Mouse (Mus musculus) layer of hippocampus, adult 11-12 months (tissue): ENCODE measurements around the gene Ccnh.
"Not testable (repeated sequence)": the region's sequence is repeated elsewhere in the genome, so short reads cannot be mapped to it uniquely, and the experiment has no call there.

Experiments used
- DNase-seq: peaks from one replicate; pipeline ENCODE4 v3.0.0; 2022; ENCODE audit warnings: low spot score

Ccnh gene

DNA sequence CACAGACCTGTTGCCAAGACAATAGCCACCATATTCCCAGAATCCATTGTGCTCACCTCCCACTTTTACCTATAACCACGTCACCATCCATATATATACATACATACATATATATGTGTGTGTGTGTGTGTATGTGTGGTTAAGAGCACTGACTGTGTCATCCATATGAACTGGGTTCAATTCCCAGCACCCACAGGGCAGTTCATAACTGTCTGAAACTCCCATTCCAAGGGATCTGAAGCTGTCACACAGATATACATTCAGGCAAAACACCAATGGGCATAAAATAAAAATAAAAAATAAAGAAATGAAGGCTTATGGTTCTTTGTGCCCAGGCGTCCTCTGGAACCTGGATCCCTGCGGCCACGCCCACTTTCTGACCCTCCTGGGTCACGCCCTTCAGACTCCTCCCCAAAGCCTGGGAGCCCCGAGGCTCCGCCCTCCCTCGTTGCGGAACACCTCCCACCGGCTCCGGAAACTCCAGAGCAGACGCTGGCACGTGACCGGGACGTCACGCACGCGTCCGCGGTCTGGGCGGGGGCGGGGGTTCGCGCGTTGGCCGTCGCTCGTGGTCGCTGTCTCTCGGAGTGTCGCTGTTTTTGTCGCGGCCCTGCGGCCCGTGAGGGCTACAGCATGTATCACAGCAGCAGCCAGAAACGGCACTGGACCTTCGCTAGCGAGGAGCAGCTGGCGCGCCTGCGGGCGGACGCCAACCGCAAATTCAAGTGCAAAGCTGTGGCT, at the start of gene Ccnh:
Ccnh (plus strand) TSS at position 506 of the 741 bp plus-strand sequence.
- DNase-seq, result peak; percentile 93

- DNase-seq, result not testable (repeated sequence)
Observed at GRCm38 (mm10) chr13:85143361-85143760, 45.8 kb upstream of the Ccnh start.

DNA sequence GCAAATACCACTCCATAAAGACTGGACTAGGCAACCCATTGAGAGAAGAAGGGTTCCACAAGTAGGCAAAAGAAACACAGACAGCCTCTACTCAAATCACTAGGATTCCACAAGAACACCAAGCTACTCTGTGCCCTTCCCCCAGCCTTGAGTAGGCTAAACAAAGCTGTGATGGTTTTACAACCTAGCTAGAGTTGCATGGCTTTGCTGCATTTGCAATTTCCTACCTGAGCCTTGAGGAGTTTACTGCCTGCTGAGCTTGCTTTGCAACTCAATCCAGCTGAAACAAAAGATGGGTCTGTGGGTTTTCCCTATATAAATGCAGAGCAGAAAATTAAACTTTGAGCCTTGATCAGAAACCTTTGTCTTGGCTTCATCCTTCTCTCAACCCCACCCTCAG, 42.7 kb upstream of the Ccnh start:
- DNase-seq, result no peak

GRCm38 (mm10) chr13:85154746-85155145, 34.5 kb upstream of the Ccnh start:
- DNase-seq, result no peak

DNA sequence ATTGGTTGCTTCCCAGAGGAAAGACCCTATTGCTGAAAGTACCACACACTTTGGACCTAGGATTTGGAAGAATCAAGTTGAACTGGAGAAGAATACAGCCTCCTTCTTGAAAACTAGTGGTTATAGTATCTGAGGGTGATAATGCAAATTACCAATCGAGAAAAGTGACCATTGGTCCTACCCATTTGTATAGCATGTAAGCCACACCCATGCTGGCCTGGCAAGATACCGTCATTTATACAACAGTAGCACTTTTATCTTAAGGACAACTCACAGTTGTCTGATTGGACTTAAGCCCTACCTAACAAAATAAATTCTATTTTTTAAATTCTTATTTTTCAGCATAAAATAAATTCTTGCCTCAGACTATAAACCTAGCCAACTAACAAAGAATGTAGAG, 29.2 kb upstream of the Ccnh start:
- DNase-seq, result no peak

DNA sequence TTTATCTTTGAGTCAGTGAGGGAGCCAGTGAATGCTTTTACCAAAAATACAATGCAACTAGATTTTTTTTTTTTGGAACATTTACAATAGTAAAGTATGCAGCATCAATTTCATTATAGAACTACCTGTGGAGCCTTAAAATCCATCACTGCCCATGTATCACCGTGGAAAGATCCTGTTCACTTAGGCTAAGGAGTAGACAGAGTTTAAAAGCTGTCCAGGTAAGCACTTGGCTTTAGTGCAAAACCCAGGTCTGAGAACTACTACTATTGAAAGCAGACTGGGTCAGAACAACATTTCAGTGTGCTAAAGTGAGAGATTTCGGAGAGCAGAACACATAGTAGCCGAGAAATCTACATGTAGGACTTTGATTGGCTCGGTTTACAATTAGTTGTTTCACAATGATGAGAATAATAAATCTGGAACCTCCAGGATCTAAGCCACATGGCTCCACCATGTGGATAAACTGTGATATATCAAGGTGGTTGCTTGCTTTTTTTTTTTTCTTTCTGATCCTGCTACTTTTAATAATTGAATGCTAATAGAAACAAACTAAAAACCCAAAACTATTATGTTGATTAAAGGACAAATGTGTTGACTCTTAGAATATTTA, 24.6 kb upstream of the Ccnh start:
- DNase-seq, result peak; percentile 25

- DNase-seq, result no peak
Observed at GRCm38 (mm10) chr13:85189644-85190121, 475 bp downstream of the Ccnh start.

DNA sequence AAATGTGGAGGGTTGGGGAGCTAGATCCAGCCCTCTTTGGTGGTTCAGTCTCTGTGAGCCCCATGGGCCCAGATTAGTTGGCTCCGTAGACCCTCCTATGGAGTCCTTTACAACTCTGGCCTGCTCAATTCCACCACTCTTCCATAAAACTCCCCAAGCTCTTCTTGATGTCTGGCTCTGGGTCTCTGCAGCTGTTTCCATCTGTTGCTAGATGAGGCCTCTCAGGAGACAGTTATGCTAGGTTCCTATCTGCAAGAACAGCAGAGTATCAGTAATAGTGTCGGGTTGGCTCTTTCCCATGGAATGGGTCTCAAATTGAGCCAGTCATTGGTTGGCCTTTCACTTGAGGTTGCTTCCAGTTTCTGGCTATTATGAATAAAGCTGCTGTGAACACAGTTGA, 2.0 kb downstream of the Ccnh start:
- no peak for DNase-seq

DNA sequence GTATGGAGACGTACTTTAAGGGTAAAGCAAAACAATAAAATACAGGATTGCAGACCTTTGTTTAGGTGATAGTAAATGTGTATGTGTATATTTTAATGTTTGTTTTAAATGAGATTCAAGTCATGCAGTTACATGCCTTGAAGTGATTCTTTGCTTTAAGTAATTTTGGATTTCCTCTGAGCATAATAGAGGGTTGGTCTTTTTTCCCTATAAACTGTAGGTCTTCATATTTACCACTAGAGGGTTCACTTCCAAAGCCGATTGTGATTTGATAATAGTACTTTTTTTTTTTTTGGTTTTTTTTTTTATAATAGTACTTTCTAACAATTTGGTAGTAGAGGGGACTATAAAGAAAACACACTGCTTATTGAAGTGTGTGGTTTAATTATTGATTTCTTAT, 18.3 kb downstream of the Ccnh start:
- no peak for DNase-seq

DNA sequence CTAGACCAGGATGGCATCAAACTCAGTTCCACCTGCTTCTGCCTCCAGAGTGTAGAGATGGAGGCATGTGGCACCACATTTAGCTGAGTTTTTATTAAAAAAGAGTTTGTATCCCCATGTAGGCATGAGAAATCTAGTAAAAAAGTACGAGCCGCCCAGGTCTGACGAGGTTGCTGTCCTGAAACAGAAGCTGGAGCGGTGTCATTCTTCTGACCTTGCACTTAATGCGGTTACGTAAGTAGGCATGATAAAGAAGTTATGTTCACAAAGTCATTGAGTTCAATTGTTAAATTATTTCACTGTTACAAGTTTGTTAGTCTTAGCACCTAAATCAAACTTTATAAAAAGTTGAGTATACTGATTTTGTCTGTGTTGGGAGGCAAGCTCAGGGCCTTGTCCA, 19.4 kb downstream of the Ccnh start:
- no peak for DNase-seq

- no peak for DNase-seq
Observed at GRCm38 (mm10) chr13:85210353-85210752, 21.1 kb downstream of the Ccnh start.

- DNase-seq, result no peak
Observed at GRCm38 (mm10) chr13:85218656-85219055, 29.4 kb downstream of the Ccnh start.

DNA sequence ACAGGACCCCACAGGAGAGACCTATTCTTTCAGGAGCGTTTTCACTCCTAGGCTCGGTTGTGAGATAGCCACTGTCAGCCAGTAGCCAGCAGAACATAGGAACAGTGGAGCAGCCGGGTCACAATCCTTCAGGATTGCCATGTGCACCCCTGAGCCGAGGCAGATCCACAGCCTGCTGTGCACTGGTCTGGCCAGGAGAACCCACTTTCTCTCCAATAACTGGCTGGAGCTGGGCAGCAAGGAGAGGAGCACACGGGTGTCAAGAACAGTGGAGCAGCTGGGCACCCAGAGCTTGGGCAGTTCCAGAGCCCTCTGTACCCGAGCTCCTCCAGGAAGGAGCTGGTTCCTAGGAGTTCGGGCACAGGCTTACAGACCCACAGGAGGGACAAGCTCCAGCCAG, 49.6 kb downstream of the Ccnh start:
- no peak for DNase-seq
